Mouse (Mus musculus): Measurements from ENCODE around the gene Sp7. TPM values are rescaled to one million over a fixed set of nuclear protein-coding genes. Genes with fewer than 3 reads are reported as not detected.

Sp7 gene
- polyA plus RNA-seq, 1 experiment: 0.10 TPM

GRCm38 (mm10) chr15:102331610-102332015 is 35.4 kb downstream of the Sp7 start, which contains the start of gene Myg1:
Myg1 (plus strand) TSS chr15:102331709.
- H3K36me3 ChIP-seq (replicated peaks; ENCODE audit: low read length): peaks cover 80% of the 10 kb centered on the region
- TF ChIP-seq FLI1 (IDR thresholded peaks at IDR 0.05; ENCODE audit: low read length) (no peak), GATA1 (IDR thresholded peaks at IDR 0.05; ENCODE audit: borderline replicate concordance, low read length) (no peak)
- no peaks in the 10 kb centered on the region for H3K9me3 ChIP-seq
- H3K4me3 ChIP-seq (replicated peaks): peak within 1 kb of the TSS; percentile 96
- H3K27me3 ChIP-seq (replicated peaks): no peaks in the 10 kb centered on the region
- H3K4me1 ChIP-seq: peaks cover 44% of the 10 kb centered on the region

GRCm38 (mm10) chr15:102326892-102327291 is 40.1 kb downstream of the Sp7 start:
- Histone ChIP-seq H3K9me3 (no peaks in the 10 kb centered on the region), H3K4me1 (peaks cover 33% of the 10 kb centered on the region), H3K36me3 (replicated peaks; ENCODE audit: low read length) (peaks cover 59% of the 10 kb centered on the region), H3K27me3 (replicated peaks) (no peaks in the 10 kb centered on the region), H3K4me3 (replicated peaks) (peak overlapping the region; percentile 95)
- TF ChIP-seq GATA1 (IDR thresholded peaks at IDR 0.05; ENCODE audit: borderline replicate concordance, low read length): no peak
- TF ChIP-seq FLI1 (IDR thresholded peaks at IDR 0.05; ENCODE audit: low read length): no peak

GRCm38 (mm10) chr15:102326022-102326576 is 40.9 kb downstream of the Sp7 start, which contains the start of gene Pfdn5:
Pfdn5 (plus strand) TSS chr15:102326116.
- peak within 1 kb of the TSS; percentile 95 for H3K4me3 ChIP-seq (replicated peaks)
- H3K4me1 ChIP-seq: peaks cover 26% of the 10 kb centered on the region
- TF ChIP-seq FLI1 (IDR thresholded peaks at IDR 0.05; ENCODE audit: low read length): no peak
- TF ChIP-seq GATA1 (IDR thresholded peaks at IDR 0.05; ENCODE audit: borderline replicate concordance, low read length): no peak
- H3K36me3 ChIP-seq (replicated peaks; ENCODE audit: low read length): peaks cover 61% of the 10 kb centered on the region
- no peaks in the 10 kb centered on the region for H3K27me3 ChIP-seq (replicated peaks)
- H3K9me3 ChIP-seq: no peaks in the 10 kb centered on the region

- no peaks in the 10 kb centered on the region for H3K27me3 ChIP-seq (replicated peaks)
- no peak for TF ChIP-seq GATA1 (IDR thresholded peaks at IDR 0.05; ENCODE audit: borderline replicate concordance, low read length)
- no peak for TF ChIP-seq FLI1 (IDR thresholded peaks at IDR 0.05; ENCODE audit: low read length)
- peaks cover 62% of the 10 kb centered on the region for H3K36me3 ChIP-seq (replicated peaks; ENCODE audit: low read length)
- no peaks in the 10 kb centered on the region for H3K9me3 ChIP-seq
- peaks cover 26% of the 10 kb centered on the region for H3K4me1 ChIP-seq
- peak overlapping the region; percentile 94 for H3K4me3 ChIP-seq (replicated peaks)
Measured at GRCm38 (mm10) chr15:102324654-102325473, 42.1 kb downstream of the Sp7 start.

- no peaks in the 10 kb centered on the region for H3K9me3 ChIP-seq
- H3K4me3 ChIP-seq (replicated peaks): peak overlapping the region; percentile 47
- H3K27me3 ChIP-seq (replicated peaks): no peaks in the 10 kb centered on the region
- peaks cover 21% of the 10 kb centered on the region for H3K4me1 ChIP-seq
- TF ChIP-seq GATA1 (IDR thresholded peaks at IDR 0.05; ENCODE audit: borderline replicate concordance, low read length) (no peak), FLI1 (IDR thresholded peaks at IDR 0.05; ENCODE audit: low read length) (no peak)
- peaks cover 82% of the 10 kb centered on the region for H3K36me3 ChIP-seq (replicated peaks; ENCODE audit: low read length)
Measured at GRCm38 (mm10) chr15:102316263-102316662, 50.7 kb downstream of the Sp7 start.

GRCm38 (mm10) chr15:102315292-102315691 is 51.7 kb downstream of the Sp7 start:
- H3K4me1 ChIP-seq: peaks cover 22% of the 10 kb centered on the region
- TF ChIP-seq FLI1 (IDR thresholded peaks at IDR 0.05; ENCODE audit: low read length) (no peak), GATA1 (IDR thresholded peaks at IDR 0.05; ENCODE audit: borderline replicate concordance, low read length) (no peak)
- H3K36me3 ChIP-seq (replicated peaks; ENCODE audit: low read length): peaks cover 80% of the 10 kb centered on the region
- H3K4me3 ChIP-seq (replicated peaks): peak overlapping the region; percentile 18
- no peaks in the 10 kb centered on the region for H3K27me3 ChIP-seq (replicated peaks)
- H3K9me3 ChIP-seq: no peaks in the 10 kb centered on the region

- no peak for TF ChIP-seq GATA1 (IDR thresholded peaks at IDR 0.05; ENCODE audit: borderline replicate concordance, low read length)
- TF ChIP-seq FLI1 (IDR thresholded peaks at IDR 0.05; ENCODE audit: low read length): no peak
- Histone ChIP-seq H3K4me1 (peaks cover 22% of the 10 kb centered on the region), H3K27me3 (replicated peaks) (no peaks in the 10 kb centered on the region), H3K9me3 (no peaks in the 10 kb centered on the region), H3K4me3 (replicated peaks) (no peak overlapping the region), H3K36me3 (replicated peaks; ENCODE audit: low read length) (peaks cover 86% of the 10 kb centered on the region)
Measured at GRCm38 (mm10) chr15:102311489-102311888, 55.5 kb downstream of the Sp7 start.

GRCm38 (mm10) chr15:102310074-102310845 is 56.7 kb downstream of the Sp7 start:
- TF ChIP-seq GATA1 (IDR thresholded peaks at IDR 0.05; ENCODE audit: borderline replicate concordance, low read length) (no peak), FLI1 (IDR thresholded peaks at IDR 0.05; ENCODE audit: low read length) (no peak)
- Histone ChIP-seq H3K4me1 (peaks cover 14% of the 10 kb centered on the region), H3K4me3 (replicated peaks) (no peak overlapping the region), H3K36me3 (replicated peaks; ENCODE audit: low read length) (peaks cover 86% of the 10 kb centered on the region), H3K27me3 (replicated peaks) (no peaks in the 10 kb centered on the region), H3K9me3 (no peaks in the 10 kb centered on the region)

GRCm38 (mm10) chr15:102308717-102309116 is 58.3 kb downstream of the Sp7 start:
- Histone ChIP-seq H3K36me3 (replicated peaks; ENCODE audit: low read length) (peaks cover 87% of the 10 kb centered on the region), H3K4me1 (peaks cover 11% of the 10 kb centered on the region), H3K9me3 (no peaks in the 10 kb centered on the region), H3K4me3 (replicated peaks) (no peak overlapping the region), H3K27me3 (replicated peaks) (no peaks in the 10 kb centered on the region)
- TF ChIP-seq GATA1 (IDR thresholded peaks at IDR 0.05; ENCODE audit: borderline replicate concordance, low read length) (no peak), FLI1 (IDR thresholded peaks at IDR 0.05; ENCODE audit: low read length) (no peak)

Other genes starting within 250 kb of the Sp7 start
- gene Spryd3, start 230.9 kb downstream of the Sp7 start, polyA plus RNA-seq (2012; ENCODE audit: insufficient read depth, low replicate concordance): 9.5 and 25.9 TPM in 2 replicates
- 1.2 TPM in 1 of 2 replicates, not detected in the other for gene Igfbp6, start 222.8 kb downstream of the Sp7 start, polyA plus RNA-seq (2012; ENCODE audit: insufficient read depth, low replicate concordance)
- gene Soat2, start 216.7 kb downstream of the Sp7 start, polyA plus RNA-seq (2012; ENCODE audit: insufficient read depth, low replicate concordance): 0.76 and 3.6 TPM in 2 replicates
- 2.5 and 3.8 TPM in 2 replicates for gene Zfp740, start 163.9 kb downstream of the Sp7 start, polyA plus RNA-seq (2012; ENCODE audit: insufficient read depth, low replicate concordance)
- 13.8 and 14.5 TPM in 2 replicates for gene Csad, start 162.5 kb downstream of the Sp7 start, polyA plus RNA-seq (2012; ENCODE audit: insufficient read depth, low replicate concordance)
- gene Itgb7, start 135.2 kb downstream of the Sp7 start, polyA plus RNA-seq (2012; ENCODE audit: insufficient read depth, low replicate concordance): 1.9 and 19.9 TPM in 2 replicates
- 68.7 and 69.9 TPM in 2 replicates for gene Rarg, start 109.7 kb downstream of the Sp7 start, polyA plus RNA-seq (2012; ENCODE audit: insufficient read depth, low replicate concordance)
- not detected in 2 replicates for gene Gm9918, start 96.6 kb downstream of the Sp7 start, polyA plus RNA-seq (2012; ENCODE audit: insufficient read depth, low replicate concordance)
- 72.6 and 109 TPM in 2 replicates for gene Mfsd5, start 87.7 kb downstream of the Sp7 start, polyA plus RNA-seq (2012; ENCODE audit: insufficient read depth, low replicate concordance)
- gene Espl1, start 70.9 kb downstream of the Sp7 start, polyA plus RNA-seq (2012; ENCODE audit: insufficient read depth, low replicate concordance): 7.5 and 12.3 TPM in 2 replicates
- gene Pfdn5, start 41.1 kb downstream of the Sp7 start, polyA plus RNA-seq (2012; ENCODE audit: insufficient read depth, low replicate concordance): 5.9 and 58.8 TPM in 2 replicates
- gene Myg1, start 35.5 kb downstream of the Sp7 start, polyA plus RNA-seq (2012; ENCODE audit: insufficient read depth, low replicate concordance): 35.8 and 92.1 TPM in 2 replicates
- 51.2 and 84.3 TPM in 2 replicates for gene Aaas, start 16.4 kb downstream of the Sp7 start, polyA plus RNA-seq (2012; ENCODE audit: insufficient read depth, low replicate concordance)
- 3.9 and 15.5 TPM in 2 replicates for gene Sp1, start 39.0 kb upstream of the Sp7 start, polyA plus RNA-seq (2012; ENCODE audit: insufficient read depth, low replicate concordance)
- gene Amhr2, start 78.2 kb upstream of the Sp7 start, polyA plus RNA-seq (2012; ENCODE audit: insufficient read depth, low replicate concordance): 0.37 TPM in 1 of 2 replicates, not detected in the other
- gene Prr13, start 91.8 kb upstream of the Sp7 start, polyA plus RNA-seq (2012; ENCODE audit: insufficient read depth, low replicate concordance): 978 and 1,945 TPM in 2 replicates
- 254 and 404 TPM in 2 replicates for gene Pcbp2, start 103.4 kb upstream of the Sp7 start, polyA plus RNA-seq (2012; ENCODE audit: insufficient read depth, low replicate concordance)
- gene Gm10337, start 136.5 kb upstream of the Sp7 start, polyA plus RNA-seq (2012; ENCODE audit: insufficient read depth, low replicate concordance): not detected in 2 replicates
- gene Map3k12, start 149.9 kb upstream of the Sp7 start, polyA plus RNA-seq (2012; ENCODE audit: insufficient read depth, low replicate concordance): 2.3 and 5.9 TPM in 2 replicates
- gene Tarbp2, start 151.0 kb upstream of the Sp7 start, polyA plus RNA-seq (2012; ENCODE audit: insufficient read depth, low replicate concordance): 46.9 and 64.7 TPM in 2 replicates
- 4.0 TPM in 1 of 2 replicates, not detected in the other for gene Npff, start 157.8 kb upstream of the Sp7 start, polyA plus RNA-seq (2012; ENCODE audit: insufficient read depth, low replicate concordance)